Mouse (Mus musculus) heart, adult 2 months (tissue): ENCODE data around the gene Rbp7. TPM values are rescaled to one million over a fixed set of nuclear protein-coding genes. Genes with fewer than 3 reads are reported as not detected.

ENCODE experiments used
- DNase-seq, 2 experiments: peaks; one replicate each; pipeline ENCODE4 v3.0.0; 2021
- H3K27ac ChIP-seq: fragments of 200-600 bp; 2 replicates; pipeline ENCODE4 v1.8.1; 2022
- H3K27me3 ChIP-seq: fragments of 200-500 bp; 2 replicates; pipeline ENCODE4 v1.6.1; 2012; ENCODE audit warnings: mild to moderate bottlenecking, low read length, inconsistent platforms, mixed read lengths; ENCODE audit not compliant: control insufficient read depth, insufficient read depth
- H3K36me3 ChIP-seq: fragments of 200-500 bp; 2 replicates; pipeline ENCODE4 v1.6.1; 2012; ENCODE audit warnings: low read length, inconsistent platforms; ENCODE audit not compliant: control insufficient read depth, insufficient read depth
- H3K4me1 ChIP-seq: fragments of 200-500 bp; 2 replicates; pipeline ENCODE4 v1.6.1; 2011; ENCODE audit warnings: low read length; ENCODE audit not compliant: control insufficient read depth, insufficient read depth
- H3K4me3 ChIP-seq: fragments of 200-600 bp; 2 replicates; pipeline ENCODE4 v1.8.1; 2022
- H3K79me2 ChIP-seq: fragments of 200-500 bp; replicated peaks from 2 replicates; pipeline ENCODE4 v1.6.1; 2012; ENCODE audit warnings: mild to moderate bottlenecking, inconsistent platforms, low read length, moderate library complexity, mixed read lengths; ENCODE audit not compliant: control insufficient read depth, insufficient read depth
- H3K9ac ChIP-seq: fragments of 200-500 bp; 2 replicates; pipeline ENCODE4 v1.6.1; 2012; ENCODE audit warnings: low read depth, mild to moderate bottlenecking, control low read depth, inconsistent platforms, low read length, mixed read lengths
- CTCF ChIP-seq: fragments of 200-600 bp; IDR thresholded peaks from 2 replicates; pipeline ENCODE4 v1.8.1; 2022; ENCODE audit warnings: antibody characterized with exemption, mild to moderate bottlenecking, moderate library complexity
- EP300 ChIP-seq: fragments of 200-500 bp; IDR thresholded peaks from 2 replicates; pipeline ENCODE4 v1.6.1; 2011; ENCODE audit warnings: low read depth, low read length, control low read depth; ENCODE audit not compliant: insufficient read depth
- POLR2A ChIP-seq: fragments of 200-500 bp; IDR thresholded peaks from 2 replicates; pipeline ENCODE4 v1.6.1; 2011; ENCODE audit warnings: mild to moderate bottlenecking, low read depth, low read length, control low read depth; ENCODE audit not compliant: insufficient read depth
- WGBS: fragments of 180-500 bp; shearing (Covaris S2); methylation state at CpG from one replicate; pipeline ENCODE4 v1.1.7; 2018; 5-methylcytosine and 5-hydroxymethylcytosine counted together
- intact Hi-C: fragments of 180-260 bp; cut with DNase I; formaldehyde crosslinking; loops from one replicate; pipeline ENCODE4 v1.15.1; 2025
- polyA plus RNA-seq: library from polyadenylated mRNA; depleted of rRNA; stranded (reverse); fragments of >200 nt; gene quantifications from 2 replicates; pipeline ENCODE4 v1.2.3, GENCODE M21; 2012
- total RNA-seq, 2 experiments: library from RNA; stranded (reverse); gene quantifications; 2 replicates each; pipeline ENCODE4 v1.2.3; 2021

Rbp7 gene
- total and polyA plus RNA-seq, 3 experiments = 22.9 to 61.6 (median 56.2) TPM

- Histone ChIP-seq H3K9ac (no peak overlapping the region), H3K27me3 (no peaks in the 10 kb centered on the region), H3K36me3 (peaks cover 19% of the 10 kb centered on the region), H3K27ac (peak overlapping the region; percentile 79), H3K79me2 (peaks cover 2% of the 10 kb centered on the region), H3K4me1 (peaks cover under 1% of the 10 kb centered on the region), H3K4me3 (no peak overlapping the region)
- TF ChIP-seq CTCF (no peak), EP300 (no peak), POLR2A (no peak)
- intact Hi-C loops = loop anchor here (5.0 kb wide), 2 partner anchors 37 to 142 kb away; partner anchors contain the start of gene Rbp7
- 60% methylated on average over 14 of the region's 14 CpGs for WGBS
- DNase-seq = peak; percentile 46 to 74
Observed at GRCm38 (mm10) chr4:149489415-149490240, 34.9 kb upstream of the Rbp7 start.

DNA sequence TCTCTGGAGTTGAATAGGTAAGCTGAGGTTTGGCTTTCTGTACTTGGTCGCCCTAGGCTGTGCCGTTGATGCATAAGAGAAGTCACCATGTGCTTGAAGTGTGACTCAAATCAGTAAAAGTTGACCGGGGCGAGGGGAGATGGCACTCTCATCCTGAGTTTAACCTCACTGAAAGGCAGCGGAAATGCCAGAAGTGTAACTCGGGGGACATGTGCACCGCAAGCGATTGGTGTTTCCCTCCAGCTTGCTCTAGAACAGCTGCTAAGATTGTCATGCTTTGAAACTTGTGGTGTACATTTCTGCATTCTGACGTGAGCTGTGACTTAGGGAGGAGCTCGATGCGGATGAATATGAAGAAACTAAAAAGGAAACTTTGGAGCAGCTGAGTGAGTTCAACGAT lies 33.0 kb upstream of the Rbp7 start:
- Histone ChIP-seq H3K79me2 (peaks cover 2% of the 10 kb centered on the region), H3K9ac (no peak overlapping the region), H3K4me3 (no peak overlapping the region), H3K36me3 (peaks cover 19% of the 10 kb centered on the region), H3K4me1 (peaks cover 3% of the 10 kb centered on the region), H3K27ac (peak overlapping the region; percentile 97), H3K27me3 (no peaks in the 10 kb centered on the region)
- TF ChIP-seq EP300 (no peak), CTCF (no peak), POLR2A (no peak)
- intact Hi-C loops = loop anchor here (5.0 kb wide), 2 partner anchors 35 to 140 kb away; partner anchors contain the start of gene Rbp7
- no peak for DNase-seq
- 91% methylated on average over 12 of the region's 12 CpGs for WGBS

- TF ChIP-seq POLR2A = no peak
- no peak for TF ChIP-seq EP300
- peak; percentile 71 for TF ChIP-seq CTCF
- 0% methylated on average over 10 of the region's 10 CpGs for WGBS
- intact Hi-C loops = loop anchor here (1.0 to 5.0 kb wide), 4 partner anchors 23 to 139 kb away; partner anchors contain the start of gene Rbp7
Observed at GRCm38 (mm10) chr4:149485825-149486206, 31.0 kb upstream of the Rbp7 start.

GRCm38 (mm10) chr4:149485053-149485824 lies 30.5 kb upstream of the Rbp7 start, which contains the start of the genes Nmnat1 and Lzic:
Gene Nmnat1 (minus strand): TSS chr4:149485202.
Gene Lzic (plus strand): TSS chr4:149485229.
- intact Hi-C loops = loop anchor here (1.0 to 5.0 kb wide), 4 partner anchors 22 to 138 kb away; partner anchors contain the start of gene Rbp7
- TF ChIP-seq EP300 = peak; percentile 55; the same call in 1 of the 2 replicates
- TF ChIP-seq POLR2A = peak; percentile 78
- TF ChIP-seq CTCF = peak; percentile 41

More at GRCm38 (mm10) chr4:149485825-149486206, 31.0 kb upstream of the Rbp7 start:
- Histone ChIP-seq H3K79me2 (peaks cover 2% of the 10 kb centered on the region), H3K36me3 (peaks cover 19% of the 10 kb centered on the region), H3K4me3 (peak overlapping the region; percentile 87), H3K27ac (peak overlapping the region; percentile 97), H3K27me3 (no peaks in the 10 kb centered on the region), H3K4me1 (peaks cover 3% of the 10 kb centered on the region), H3K9ac (peak overlapping the region; percentile 93)
- DNase-seq = peak; percentile 35 to 53

GRCm38 (mm10) chr4:149484566-149484965 lies 29.8 kb upstream of the Rbp7 start:
- peaks cover 19% of the 10 kb centered on the region for H3K36me3 ChIP-seq
- no peaks in the 10 kb centered on the region for H3K27me3 ChIP-seq
- H3K27ac ChIP-seq = peak overlapping the region; percentile 97
- WGBS = 20% methylated on average over 3 of the region's 3 CpGs
- no peak for TF ChIP-seq CTCF
- no peak for TF ChIP-seq POLR2A
- TF ChIP-seq EP300 = no peak
- peaks cover 3% of the 10 kb centered on the region for H3K4me1 ChIP-seq
- no peak for DNase-seq
- H3K9ac ChIP-seq = peak overlapping the region; percentile 68
- intact Hi-C loops = loop anchor here (2.0 kb wide), 1 partner anchor 22 kb away; no protein-coding TSS in a partner anchor
- peaks cover 2% of the 10 kb centered on the region for H3K79me2 ChIP-seq
- peak overlapping the region; percentile 87 for H3K4me3 ChIP-seq

More at GRCm38 (mm10) chr4:149485053-149485824, 30.5 kb upstream of the Rbp7 start, which contains the start of the genes Nmnat1 and Lzic:
- peak within 1 kb of the TSS; percentile 97 for H3K27ac ChIP-seq
- H3K4me3 ChIP-seq = peak within 1 kb of the TSS; percentile 87
- H3K36me3 ChIP-seq = peaks cover 19% of the 10 kb centered on the region
- H3K27me3 ChIP-seq = no peaks in the 10 kb centered on the region
- peaks cover 3% of the 10 kb centered on the region for H3K4me1 ChIP-seq
- H3K79me2 ChIP-seq = peaks cover 2% of the 10 kb centered on the region
- H3K9ac ChIP-seq = peak within 1 kb of the TSS; percentile 93
- peak; percentile 94 to 95 for DNase-seq
- under 1% methylated on average over 60 of the region's 60 CpGs for WGBS

DNA sequence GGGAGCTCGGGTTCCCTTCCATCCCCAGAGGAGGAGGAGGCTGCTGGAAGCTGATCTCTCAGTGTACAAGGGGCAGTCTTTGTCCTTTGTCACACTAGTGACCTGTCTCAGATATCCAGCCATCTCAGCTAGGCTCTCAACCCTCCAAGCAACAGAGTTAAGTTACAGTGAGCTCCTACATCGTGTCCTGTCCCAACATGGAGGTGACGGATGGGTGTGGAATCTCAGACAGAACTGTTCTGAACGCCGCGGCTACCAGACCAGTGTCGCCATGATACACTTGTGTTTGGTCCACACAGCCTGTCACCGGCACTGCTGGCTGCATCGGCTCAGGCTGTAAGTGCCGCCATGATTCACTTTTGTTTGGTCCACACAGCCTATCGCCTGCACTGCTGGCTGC lies 22.3 kb upstream of the Rbp7 start, which contains the start of gene Tmem274:
Gene Tmem274, plus strand, starts transcription at position 301 of the 400 bp plus-strand sequence.
- no peak for DNase-seq
- WGBS = 86% methylated on average over 11 of the region's 11 CpGs
- H3K79me2 ChIP-seq = peaks cover 2% of the 10 kb centered on the region

More for the DNA sequence above, 22.3 kb upstream of the Rbp7 start, which contains the start of gene Tmem274:
- H3K4me1 ChIP-seq = no peaks in the 10 kb centered on the region
- H3K27me3 ChIP-seq = no peaks in the 10 kb centered on the region
- no peaks in the 10 kb centered on the region for H3K36me3 ChIP-seq
- intact Hi-C loops = no loop called here
- H3K4me3 ChIP-seq = no peak within 1 kb of the TSS
- no peak for TF ChIP-seq POLR2A
- TF ChIP-seq EP300 = no peak
- TF ChIP-seq CTCF = no peak
- H3K9ac ChIP-seq = no peak within 1 kb of the TSS
- H3K27ac ChIP-seq = no peak within 1 kb of the TSS
